Mouse (Mus musculus): ENCODE data around the gene Otos. TPM values are rescaled to one million over a fixed set of nuclear protein-coding genes. Genes with fewer than 3 reads are reported as not detected.
A peak's percentile ranks its signal among the peaks of the same experiment; 100 is the strongest.

Gene Otos
- total RNA-seq, 2 experiments from 2014 or later, result not detected

GRCm38 (mm10) chr1:92616046-92616445 is 32.6 kb downstream of the Otos start:
- intact Hi-C loops (cut with DNase I), result loop anchor here (10.0 kb wide), 1 partner anchor 701 kb away; no protein-coding TSS in a partner anchor
- no peak for DNase-seq

DNA sequence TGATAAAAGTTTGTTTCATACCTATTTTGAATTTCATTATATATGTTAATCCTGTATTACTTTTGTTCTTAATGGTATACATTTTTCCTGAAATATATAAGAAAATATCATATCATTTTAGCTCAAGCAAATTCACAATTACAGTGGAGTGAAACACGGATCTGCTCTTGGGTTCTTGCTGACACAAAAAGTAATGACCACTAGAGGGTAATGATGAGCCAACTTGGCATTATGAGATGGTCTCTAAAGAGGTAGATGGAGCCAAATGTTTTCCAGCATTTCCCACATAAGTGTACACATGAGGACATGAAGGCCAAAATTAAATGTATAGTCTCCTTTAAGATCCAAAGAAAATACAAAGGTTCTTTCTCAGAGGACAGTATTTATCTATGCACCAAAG is 34.1 kb downstream of the Otos start:
- peak; percentile 23 to 30 for DNase-seq
- intact Hi-C loops (cut with DNase I), result loop anchor here (2.0 to 10.0 kb wide), 3 partner anchors 32 to 700 kb away; no protein-coding TSS in a partner anchor

DNA sequence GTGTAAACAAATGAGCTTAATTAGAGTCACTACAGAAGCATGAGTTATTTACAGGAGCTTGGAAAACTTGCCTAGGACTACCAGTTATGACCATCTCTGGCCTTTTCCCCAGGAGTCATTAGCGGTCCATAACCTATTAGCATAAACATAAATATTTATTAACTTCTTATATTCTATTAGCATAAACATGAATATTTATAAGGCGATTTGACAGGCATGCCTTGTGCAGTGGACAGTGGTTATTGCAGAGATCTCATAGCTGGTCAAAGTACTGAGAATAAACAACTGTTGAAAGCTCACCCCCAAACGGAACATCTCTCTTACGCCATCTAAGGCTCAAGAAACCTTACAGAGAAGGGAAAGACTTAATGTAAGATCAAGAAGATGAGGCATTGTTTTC is 35.5 kb downstream of the Otos start:
- intact Hi-C loops (cut with DNase I), result loop anchor here (5.0 to 10.0 kb wide), 2 partner anchors 651 to 698 kb away; no protein-coding TSS in a partner anchor
- no peak for DNase-seq

DNA sequence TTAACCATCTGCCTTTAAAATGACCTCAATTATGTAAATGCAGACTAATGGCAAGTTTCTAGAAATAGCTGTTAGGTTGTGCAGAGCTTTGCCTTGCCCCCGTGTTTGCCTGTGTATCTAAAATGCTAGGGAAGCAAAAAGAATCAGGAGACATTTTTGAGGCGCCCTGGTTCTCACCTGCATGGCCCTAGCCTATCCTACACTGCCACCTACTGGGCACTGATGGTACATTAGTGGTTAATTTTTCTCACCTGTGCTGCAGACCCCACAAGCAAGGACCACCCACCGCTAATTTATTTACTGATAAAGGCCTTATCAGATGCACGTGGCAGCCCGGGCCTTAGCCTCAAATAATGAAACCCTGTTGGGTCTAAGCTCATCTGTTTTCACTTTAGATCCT is 37.6 kb downstream of the Otos start:
- intact Hi-C loops (cut with DNase I), result loop anchor here (5.0 to 10.0 kb wide), 2 partner anchors 649 to 696 kb away; no protein-coding TSS in a partner anchor
- peak; percentile 42 to 68 for DNase-seq

DNA sequence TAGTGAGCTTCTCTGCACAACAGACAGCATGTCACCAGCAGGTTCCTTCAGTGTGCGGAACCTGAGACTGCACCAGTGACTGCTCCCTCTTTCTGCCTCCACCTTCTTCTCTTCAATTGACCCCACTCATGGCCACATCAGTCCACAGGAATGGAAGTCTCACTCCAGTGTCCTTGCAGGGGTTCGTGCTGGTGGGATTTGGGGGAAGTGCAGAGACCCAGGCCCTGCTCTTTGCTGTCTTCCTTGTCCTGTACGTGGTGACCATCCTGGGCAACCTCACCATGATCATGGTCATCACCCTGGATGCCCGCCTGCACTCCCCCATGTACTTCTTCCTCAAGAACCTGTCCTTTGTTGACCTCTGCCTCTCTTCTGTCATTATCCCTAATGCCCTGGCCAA is 40.9 kb downstream of the Otos start:
- intact Hi-C loops (cut with DNase I), result no loop called here

GRCm38 (mm10) chr1:92605482-92605881 is 43.2 kb downstream of the Otos start, which contains the start of gene Olfr1410:
Gene Olfr1410, plus strand, starts transcription at chr1:92605782.
- intact Hi-C loops (cut with DNase I), result no loop called here
- DNase-seq, result no peak

More for the DNA sequence above, 40.9 kb downstream of the Otos start:
- no peak for DNase-seq

DNA sequence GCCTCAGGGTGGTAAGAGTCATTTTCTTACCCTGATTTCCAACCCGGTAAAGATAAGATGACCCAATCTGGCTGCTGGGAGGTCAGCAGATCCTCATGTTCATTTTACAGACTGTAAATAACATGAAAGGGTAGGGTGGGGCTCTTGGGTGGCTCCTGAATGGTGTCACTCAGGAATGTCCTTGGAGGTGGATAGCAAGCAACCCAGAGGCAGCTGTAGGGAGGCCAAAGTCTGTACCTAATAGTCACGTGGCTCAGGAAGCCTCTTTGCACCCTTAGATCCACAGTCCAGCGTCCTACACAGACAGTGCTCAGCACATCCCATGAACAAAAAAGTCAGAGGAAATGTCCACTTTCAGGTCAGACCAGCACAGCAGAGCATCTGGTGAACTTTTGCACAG is 52.6 kb downstream of the Otos start:
- no peak for DNase-seq

More for the DNA sequence above, 52.6 kb downstream of the Otos start:
- intact Hi-C loops (cut with DNase I), result no loop called here

Other genes starting within 250 kb of the Otos start
- gene Ndufa10, start 175.0 kb downstream of the Otos start, total RNA-seq (2021), result 100 to 1,000 TPM; 764 to 809 TPM
- gene Olfr1416, start 163.7 kb downstream of the Otos start, total RNA-seq (2021), result not detected
- gene Olfr1415, start 152.7 kb downstream of the Otos start, total RNA-seq (2021), result not detected
- gene Olfr1414, start 130.2 kb downstream of the Otos start, total RNA-seq (2021), result not detected
- gene Olfr1413, start 77.5 kb downstream of the Otos start, total RNA-seq (2021), result not detected
- not detected for gene Olfr1412, start 63.1 kb downstream of the Otos start, total RNA-seq (2021)
- not detected for gene Olfr1411, start 54.4 kb downstream of the Otos start, total RNA-seq (2021)
- gene Olfr1410, start 43.1 kb downstream of the Otos start, total RNA-seq (2021), result not detected
- gene Olfr12, start 31.1 kb downstream of the Otos start, total RNA-seq (2021), result not detected
- gene Cops9, start 6.9 kb downstream of the Otos start, total RNA-seq (2021), result 100 to 1,000 TPM; 221 to 231 TPM
- 100 to 1,000 TPM; 154 to 168 TPM for gene Gpc1, start 182.8 kb upstream of the Otos start, total RNA-seq (2021)

Data from heart, postnatal 10 days (tissue).